Mouse (Mus musculus): ENCODE data around the gene Igfbp2. TPM values are rescaled to one million over a fixed set of nuclear protein-coding genes. Genes with fewer than 3 reads are reported as not detected.
A peak's percentile ranks its signal among the peaks of the same experiment; 100 is the strongest.

Igfbp2 gene
- total and polyA plus RNA-seq, 2 experiments = 500 to 1,009 TPM

- no peak for TF ChIP-seq POLR2A (IDR thresholded peaks at IDR 0.05; ENCODE audit: extremely low read depth, insufficient read depth, low read length)
- TF ChIP-seq CTCF (IDR thresholded peaks at IDR 0.05; ENCODE audit: low read depth, low read length) = no peak
- 85% methylated on average over 4 of the region's 4 CpGs for WGBS
These were observed 23.6 kb downstream of the Igfbp2 start for GRCm38 (mm10) chr1:72847849-72848380.

GRCm38 (mm10) chr1:72849037-72849436, 24.7 kb downstream of the Igfbp2 start:
- Histone ChIP-seq H3K27ac (replicated peaks; ENCODE audit: insufficient read depth, low read depth, low read length) (no peak overlapping the region), H3K36me3 (ENCODE audit: control insufficient read depth, insufficient read depth, low read length) (peaks cover 11% of the 10 kb centered on the region; the same call in 1 of the 2 replicates), H3K9ac (ENCODE audit: low read depth, low read length) (no peak overlapping the region), H3K4me3 (ENCODE audit: insufficient read depth, low read depth, low read length) (no peak overlapping the region), H3K79me2 (ENCODE audit: control insufficient read depth, insufficient read depth, low read length) (peaks cover 2% of the 10 kb centered on the region; the same call in 1 of the 2 replicates), H3K4me1 (ENCODE audit: control insufficient read depth, insufficient read depth, low read length) (no peaks in the 10 kb centered on the region; the same call in 1 of the 2 replicates), H3K27me3 (ENCODE audit: control insufficient read depth, insufficient read depth, low read length) (no peaks in the 10 kb centered on the region)
- TF ChIP-seq CTCF (IDR thresholded peaks at IDR 0.05; ENCODE audit: low read depth, low read length) (no peak), POLR2A (IDR thresholded peaks at IDR 0.05; ENCODE audit: extremely low read depth, insufficient read depth, low read length) (no peak)
- 88% methylated on average over 8 of the region's 8 CpGs for WGBS
- DNase-seq (ENCODE audit: extremely low read depth, low read depth, low spot score) = no peak

More at GRCm38 (mm10) chr1:72847849-72848380, 23.6 kb downstream of the Igfbp2 start:
- Histone ChIP-seq H3K36me3 (ENCODE audit: control insufficient read depth, insufficient read depth, low read length) (peaks cover 17% of the 10 kb centered on the region; the same call in 1 of the 2 replicates), H3K79me2 (ENCODE audit: control insufficient read depth, insufficient read depth, low read length) (peaks cover 2% of the 10 kb centered on the region; the same call in 1 of the 2 replicates), H3K9ac (ENCODE audit: low read depth, low read length) (no peak overlapping the region), H3K27ac (replicated peaks; ENCODE audit: insufficient read depth, low read depth, low read length) (no peak overlapping the region), H3K27me3 (ENCODE audit: control insufficient read depth, insufficient read depth, low read length) (no peaks in the 10 kb centered on the region), H3K4me1 (ENCODE audit: control insufficient read depth, insufficient read depth, low read length) (peaks cover 2% of the 10 kb centered on the region; the same call in 1 of the 2 replicates), H3K4me3 (ENCODE audit: insufficient read depth, low read depth, low read length) (no peak overlapping the region)
- DNase-seq (ENCODE audit: extremely low read depth, low read depth, low spot score) = no peak

- Histone ChIP-seq H3K4me3 (ENCODE audit: insufficient read depth, low read depth, low read length) (no peak overlapping the region), H3K27me3 (ENCODE audit: control insufficient read depth, insufficient read depth, low read length) (no peaks in the 10 kb centered on the region), H3K27ac (replicated peaks; ENCODE audit: insufficient read depth, low read depth, low read length) (peak overlapping the region; percentile 38; the same call in 1 of the 2 replicates), H3K9ac (ENCODE audit: low read depth, low read length) (no peak overlapping the region), H3K36me3 (ENCODE audit: control insufficient read depth, insufficient read depth, low read length) (peaks cover 9% of the 10 kb centered on the region; the same call in 1 of the 2 replicates), H3K4me1 (ENCODE audit: control insufficient read depth, insufficient read depth, low read length) (peaks cover 4% of the 10 kb centered on the region; the same call in 1 of the 2 replicates), H3K79me2 (ENCODE audit: control insufficient read depth, insufficient read depth, low read length) (no peaks in the 10 kb centered on the region)
- 89% methylated on average over 1 of the region's 1 CpGs for WGBS
- no peak for TF ChIP-seq POLR2A (IDR thresholded peaks at IDR 0.05; ENCODE audit: extremely low read depth, insufficient read depth, low read length)
- no peak for TF ChIP-seq CTCF (IDR thresholded peaks at IDR 0.05; ENCODE audit: low read depth, low read length)
- DNase-seq (ENCODE audit: extremely low read depth, low read depth, low spot score) = peak; percentile 30
These were observed 29.5 kb downstream of the Igfbp2 start for GRCm38 (mm10) chr1:72853759-72854158.

GRCm38 (mm10) chr1:72854337-72855237, 30.3 kb downstream of the Igfbp2 start:
- Histone ChIP-seq H3K79me2 (ENCODE audit: control insufficient read depth, insufficient read depth, low read length) (no peaks in the 10 kb centered on the region), H3K9ac (ENCODE audit: low read depth, low read length) (peak overlapping the region; percentile 21; the same call in 1 of the 2 replicates), H3K27me3 (ENCODE audit: control insufficient read depth, insufficient read depth, low read length) (no peaks in the 10 kb centered on the region), H3K27ac (replicated peaks; ENCODE audit: insufficient read depth, low read depth, low read length) (peak overlapping the region; percentile 38), H3K4me3 (ENCODE audit: insufficient read depth, low read depth, low read length) (no peak overlapping the region), H3K4me1 (ENCODE audit: control insufficient read depth, insufficient read depth, low read length) (peaks cover 4% of the 10 kb centered on the region; the same call in 1 of the 2 replicates), H3K36me3 (ENCODE audit: control insufficient read depth, insufficient read depth, low read length) (peaks cover 7% of the 10 kb centered on the region; the same call in 1 of the 2 replicates)
- WGBS = 25% methylated on average over 10 of the region's 10 CpGs
- TF ChIP-seq CTCF (IDR thresholded peaks at IDR 0.05; ENCODE audit: low read depth, low read length) (peak; percentile 77), POLR2A (IDR thresholded peaks at IDR 0.05; ENCODE audit: extremely low read depth, insufficient read depth, low read length) (no peak)
- DNase-seq (ENCODE audit: extremely low read depth, low read depth, low spot score) = peak; percentile 82

- Histone ChIP-seq H3K9ac (ENCODE audit: low read depth, low read length) (no peak overlapping the region), H3K79me2 (ENCODE audit: control insufficient read depth, insufficient read depth, low read length) (no peaks in the 10 kb centered on the region), H3K27me3 (ENCODE audit: control insufficient read depth, insufficient read depth, low read length) (no peaks in the 10 kb centered on the region), H3K4me3 (ENCODE audit: insufficient read depth, low read depth, low read length) (no peak overlapping the region), H3K4me1 (ENCODE audit: control insufficient read depth, insufficient read depth, low read length) (peaks cover 4% of the 10 kb centered on the region; the same call in 1 of the 2 replicates), H3K36me3 (ENCODE audit: control insufficient read depth, insufficient read depth, low read length) (0 out of 2 replicates have a peak, but pooled peaks cover 2% of the 10 kb centered on the region), H3K27ac (replicated peaks; ENCODE audit: insufficient read depth, low read depth, low read length) (no peak overlapping the region)
- 78% methylated on average over 10 of the region's 10 CpGs for WGBS
- TF ChIP-seq CTCF (IDR thresholded peaks at IDR 0.05; ENCODE audit: low read depth, low read length) (no peak), POLR2A (IDR thresholded peaks at IDR 0.05; ENCODE audit: extremely low read depth, insufficient read depth, low read length) (no peak)
- no peak for DNase-seq (ENCODE audit: extremely low read depth, low read depth, low spot score)
These were observed 31.4 kb downstream of the Igfbp2 start for GRCm38 (mm10) chr1:72855729-72856128.
